In genomic region chr6:59425824-59426533, GRCm38 (mm10) we compare ENCODE assay signal across 8 mouse cellular contexts. TPM values are rescaled to one million over a fixed set of nuclear protein-coding genes. Genes with fewer than 3 reads are reported as not detected.
DNase-seq lines count a peak whose midpoint lies in the region; ATAC-seq lines count a peak whose summit lies in the region.

TSS of gene Gprin3 (minus strand) at chr6:59426294.

- H3K4me2 ChIP-seq in hindbrain, embryonic 14.5 days (replicated peaks): peak within 1 kb of the TSS; percentile 70

- H3K27ac ChIP-seq in hindbrain, embryonic 14.5 days: peak within 1 kb of the TSS; percentile 66

- 10% methylated on average over 33 of the region's 34 CpGs for WGBS in hindbrain, embryonic 14.5 days

- peak within 1 kb of the TSS; percentile 42 for H3K4me3 ChIP-seq in hindbrain, embryonic 14.5 days (replicated peaks; ENCODE audit: low read length)

- ATAC-seq in hindbrain, embryonic 14.5 days (ENCODE audit: low FRiP score): peak; percentile 96

- peak within 1 kb of the TSS; percentile 66 for H3K9ac ChIP-seq in hindbrain, embryonic 14.5 days

- peak; percentile 26 for DNase-seq in WW6 (ENCODE audit: low read depth, low spot score)
- peak; percentile 70 to 87 for DNase-seq in cerebellum, postnatal 4 days (ENCODE audit: low spot score in 2 of 2)
- peak; percentile 82 to 86 for DNase-seq in frontal cortex, postnatal 36 days (ENCODE audit: low spot score in 2 of 2)
- DNase-seq in hindbrain, embryonic 14.5 days (ENCODE audit: low spot score): peak; percentile 78
- DNase-seq in layer of hippocampus, postnatal 36 days: peak; percentile 65 to 78
- DNase-seq in lung, postnatal 14 days: peak; percentile 90
- DNase-seq in ovary, postnatal 36 days (ENCODE audit: low spot score): peak; percentile 86
- peak; percentile 67 for DNase-seq in thymus, postnatal 14 days

- H3K36me3 ChIP-seq in hindbrain, embryonic 14.5 days (replicated peaks; ENCODE audit: control insufficient read depth, insufficient read depth): no peaks in the 10 kb centered on the region

- no peaks in the 10 kb centered on the region; the same call in 1 of the 2 replicates for H3K4me1 ChIP-seq in hindbrain, embryonic 14.5 days (replicated peaks; ENCODE audit: control insufficient read depth, insufficient read depth, low read length)

- H3K9me3 ChIP-seq in hindbrain, embryonic 14.5 days (ENCODE audit: control insufficient read depth, low read length): no peaks in the 10 kb centered on the region

- H3K27me3 ChIP-seq in hindbrain, embryonic 14.5 days (ENCODE audit: control insufficient read depth, insufficient read depth, low read length): no peaks in the 10 kb centered on the region

RNA-seq across cellular contexts. Expression of gene Gprin3, which starts in this region (rescaled TPM):
- 7.6 and 11.9 TPM in 2 replicates for polyA plus RNA-seq in hindbrain, embryonic 14.5 days (2014; fragmentation: Nextera tagmentation; extraction: Ambion mirVana)
- total RNA-seq in layer of hippocampus, postnatal 36 days (2021): 10 to 100 TPM in 1 of 2 experiments, 1 to 10 TPM in 1; 9.7 to 11.1 TPM

Comparison
In these comparisons a context has a peak if more than half of its experiments do, and no peak if none do; other contexts are left out.
1. Peak in every context shown above with its lines: DNase-seq, ATAC-seq, H3K4me3 ChIP-seq and H3K27ac ChIP-seq.
2. DNase-seq: peak in every context shown above with its lines; median percentile 90 in lung, postnatal 14 days; 86 in ovary, postnatal 36 days; 84 in frontal cortex, postnatal 36 days; 78 in cerebellum, postnatal 4 days; 78 in hindbrain, embryonic 14.5 days; 72 in layer of hippocampus, postnatal 36 days; 67 in thymus, postnatal 14 days; 26 in WW6.